Mouse (Mus musculus) lung, embryonic 16.5 days (tissue): ENCODE measurements around the gene Cuedc2. TPM values are rescaled to one million over a fixed set of nuclear protein-coding genes. Genes with fewer than 3 reads are reported as not detected.

ENCODE experiments used
- ATAC-seq: fragments of 200-750 bp; cut with Nextera tagmentation; 2 replicates; pipeline ENCODE4 v1.8.0; 2017; ENCODE audit warnings: low read depth, mild to moderate bottlenecking, moderate library complexity
- H3K27ac ChIP-seq: fragments of 300-500 bp; sonication (generic); 2 replicates; pipeline ENCODE4 v1.5.1; 2014; ENCODE audit warnings: mild to moderate bottlenecking, control low read depth, low read length
- H3K27me3 ChIP-seq: fragments of 300-500 bp; sonication (generic); 2 replicates; pipeline ENCODE4 v1.6.1; 2014; ENCODE audit warnings: low read depth, low read length, mixed read lengths; ENCODE audit not compliant: control insufficient read depth, insufficient read depth
- H3K36me3 ChIP-seq: fragments of 300-500 bp; sonication (generic); 2 replicates; pipeline ENCODE4 v1.6.1; 2014; ENCODE audit warnings: low read length; ENCODE audit not compliant: control insufficient read depth, insufficient read depth
- H3K4me1 ChIP-seq: fragments of 300-500 bp; sonication (generic); replicated peaks from 2 replicates; pipeline ENCODE4 v1.6.1; 2014; ENCODE audit warnings: low read length, mixed read lengths; ENCODE audit not compliant: control insufficient read depth, insufficient read depth
- H3K4me2 ChIP-seq: fragments of 300-500 bp; sonication (generic); 2 replicates; pipeline ENCODE4 v1.6.1; 2014; ENCODE audit warnings: low read depth, low read length, control low read depth
- H3K4me3 ChIP-seq: fragments of 300-500 bp; sonication (generic); 2 replicates; pipeline ENCODE4 v1.5.1; 2014; ENCODE audit warnings: mild to moderate bottlenecking, low read length, control low read depth
- H3K9ac ChIP-seq: fragments of 300-500 bp; sonication (generic); 2 replicates; pipeline ENCODE4 v1.6.1; 2014; ENCODE audit warnings: low read length, control low read depth
- H3K9me3 ChIP-seq: fragments of 300-500 bp; sonication (generic); 2 replicates; pipeline ENCODE4 v1.6.1; 2016; ENCODE audit warnings: low read length; ENCODE audit not compliant: control insufficient read depth
- WGBS: fragments of 180-500 bp; shearing (Covaris S2); extraction: QIAGEN DNeasy Blood & Tissue Kit; methylation state at CpG from one replicate; pipeline ENCODE4 v1.1.7; 2014; 5-methylcytosine and 5-hydroxymethylcytosine counted together
- polyA plus RNA-seq: library from polyadenylated mRNA; unstranded; fragments of >200 nt; fragmentation: Nextera tagmentation; extraction: Ambion mirVana; gene quantifications from 2 replicates; pipeline ENCODE4 v1.2.1, GENCODE M21; 2015

Cuedc2 gene
- polyA plus RNA-seq, 1 experiment from 2014 or later, result 144 TPM

DNA sequence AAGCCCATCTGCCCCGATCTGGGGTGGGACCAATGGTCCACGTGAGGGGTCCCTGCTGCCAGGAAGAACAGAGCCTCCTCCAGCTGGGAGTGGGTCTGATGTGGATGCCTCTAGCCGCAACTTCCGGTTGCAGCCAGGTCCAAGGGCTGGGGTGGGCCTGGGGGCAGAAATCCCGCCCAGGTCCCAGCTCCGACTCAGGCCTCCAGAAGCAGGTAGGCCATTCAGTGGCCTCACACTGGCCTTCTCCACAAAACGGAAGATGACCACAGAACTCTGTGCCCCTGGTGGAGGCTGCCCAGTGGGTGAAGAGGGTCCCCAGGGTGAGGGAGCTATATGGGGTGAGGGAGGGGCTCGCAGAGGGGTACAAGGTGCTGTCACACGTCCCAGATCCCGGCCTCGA, 14.1 kb downstream of the Cuedc2 start:
- Histone ChIP-seq H3K4me1 (peaks cover 16% of the 10 kb centered on the region), H3K27me3 (peaks cover 67% of the 10 kb centered on the region), H3K9ac (no peak overlapping the region), H3K9me3 (no peaks in the 10 kb centered on the region), H3K4me2 (no peak overlapping the region), H3K27ac (no peak overlapping the region), H3K36me3 (no peaks in the 10 kb centered on the region), H3K4me3 (no peak overlapping the region)
- WGBS, result 44% methylated on average over 11 of the region's 11 CpGs
- no peak for ATAC-seq

DNA sequence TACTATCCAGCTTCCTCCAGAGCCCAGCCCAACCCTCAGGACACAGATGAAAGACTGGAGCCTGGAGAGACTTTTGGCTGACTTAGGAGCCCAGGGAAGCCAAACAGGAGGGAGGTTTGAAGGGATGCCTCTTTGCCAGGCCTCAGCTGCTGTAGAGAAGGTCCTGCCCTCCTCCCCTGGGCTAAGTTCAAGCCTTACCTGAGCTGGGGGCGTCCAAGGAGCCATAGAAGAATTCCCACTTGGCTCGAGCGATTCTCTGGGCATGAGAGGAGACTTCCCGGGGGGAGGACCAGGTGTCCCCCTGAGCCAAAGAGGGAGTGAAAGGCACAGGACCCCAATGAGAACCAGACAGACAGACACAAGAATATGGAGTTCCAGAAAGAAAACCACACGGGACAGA, 14.8 kb downstream of the Cuedc2 start:
- Histone ChIP-seq H3K9me3 (no peaks in the 10 kb centered on the region), H3K36me3 (no peaks in the 10 kb centered on the region), H3K27ac (no peak overlapping the region), H3K9ac (no peak overlapping the region), H3K4me2 (no peak overlapping the region), H3K4me3 (no peak overlapping the region), H3K4me1 (peaks cover 15% of the 10 kb centered on the region), H3K27me3 (peaks cover 73% of the 10 kb centered on the region)
- ATAC-seq, result no peak
- 67% methylated on average over 5 of the region's 5 CpGs for WGBS

DNA sequence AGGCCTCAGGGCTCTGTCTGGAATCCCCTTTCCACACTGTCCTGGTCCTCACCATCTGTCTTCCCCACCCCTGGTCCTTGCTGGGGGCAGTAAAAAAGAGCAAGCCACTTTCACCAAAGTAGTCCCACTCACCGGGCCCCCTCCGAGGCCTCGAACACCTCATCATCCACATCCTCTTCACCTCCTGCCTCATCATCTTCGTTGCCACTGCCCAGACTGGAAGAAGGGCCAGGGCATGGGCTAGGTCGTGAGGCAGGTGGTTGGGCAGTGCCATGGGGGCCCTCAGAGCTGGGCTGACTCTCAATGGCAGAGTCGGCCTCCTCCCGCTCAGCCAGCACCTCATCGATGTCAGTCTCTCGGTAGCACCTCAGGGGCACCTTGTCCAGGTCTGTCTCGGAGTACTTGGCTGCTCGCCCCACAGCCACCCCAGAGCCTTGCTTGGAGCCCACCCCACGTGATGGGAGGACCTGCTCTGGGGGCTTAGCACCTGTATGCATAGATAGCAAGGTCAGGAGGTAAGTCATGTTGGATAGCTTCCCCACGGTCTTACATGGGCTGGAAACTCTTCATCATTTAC, 15.4 kb downstream of the Cuedc2 start:
- Histone ChIP-seq H3K4me1 (peaks cover 18% of the 10 kb centered on the region), H3K27ac (no peak overlapping the region), H3K4me2 (no peak overlapping the region), H3K4me3 (no peak overlapping the region), H3K9me3 (no peaks in the 10 kb centered on the region), H3K36me3 (no peaks in the 10 kb centered on the region), H3K27me3 (peaks cover 80% of the 10 kb centered on the region), H3K9ac (no peak overlapping the region)
- 62% methylated on average over 13 of the region's 13 CpGs for WGBS
- no peak for ATAC-seq

DNA sequence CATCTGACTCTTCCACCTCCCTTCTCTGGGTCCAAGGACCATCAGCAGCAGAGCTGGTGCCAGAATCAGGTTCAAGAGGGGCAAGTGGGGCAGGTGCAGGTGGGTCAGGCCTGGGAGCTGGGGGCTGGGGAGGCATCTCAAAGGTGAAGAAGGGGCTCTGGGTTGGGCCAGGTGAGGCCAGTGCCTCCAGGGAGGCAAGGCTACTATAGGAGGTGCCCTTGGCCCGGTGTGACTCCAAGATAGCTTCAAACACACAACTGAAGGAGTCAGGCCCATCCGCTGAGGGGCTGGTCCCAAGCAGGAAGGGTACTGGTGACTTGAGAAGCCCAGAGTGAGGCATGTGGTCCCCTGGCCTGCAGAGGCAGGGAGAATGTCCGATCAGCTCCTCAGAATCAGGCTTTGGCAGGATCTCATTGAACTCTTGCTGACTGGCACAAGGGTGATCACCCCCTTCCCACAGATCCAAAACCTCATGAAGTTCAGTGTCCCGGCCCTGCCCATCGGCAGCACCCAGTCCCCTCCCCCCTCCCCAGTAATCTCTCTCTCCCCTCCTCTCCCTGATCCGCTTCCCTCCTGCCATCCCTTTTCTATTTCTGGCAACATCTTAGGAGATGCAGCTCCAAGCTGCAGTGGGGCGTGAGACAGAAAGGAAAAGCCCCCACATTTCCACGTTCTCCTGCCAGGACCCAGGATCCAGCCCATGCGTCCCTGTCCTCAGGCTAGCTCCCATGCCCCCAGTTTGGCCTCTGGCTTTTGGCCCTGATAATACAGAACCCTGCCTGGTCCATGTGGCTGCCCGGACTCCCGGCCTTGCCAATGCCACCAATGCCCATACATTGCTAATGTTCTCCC, 16.1 kb downstream of the Cuedc2 start:
- Histone ChIP-seq H3K27ac (no peak overlapping the region), H3K27me3 (peaks cover 86% of the 10 kb centered on the region), H3K9ac (no peak overlapping the region), H3K4me1 (peaks cover 18% of the 10 kb centered on the region), H3K9me3 (no peaks in the 10 kb centered on the region), H3K36me3 (no peaks in the 10 kb centered on the region), H3K4me2 (no peak overlapping the region), H3K4me3 (no peak overlapping the region)
- ATAC-seq, result no peak
- WGBS, result 48% methylated on average over 11 of the region's 11 CpGs

DNA sequence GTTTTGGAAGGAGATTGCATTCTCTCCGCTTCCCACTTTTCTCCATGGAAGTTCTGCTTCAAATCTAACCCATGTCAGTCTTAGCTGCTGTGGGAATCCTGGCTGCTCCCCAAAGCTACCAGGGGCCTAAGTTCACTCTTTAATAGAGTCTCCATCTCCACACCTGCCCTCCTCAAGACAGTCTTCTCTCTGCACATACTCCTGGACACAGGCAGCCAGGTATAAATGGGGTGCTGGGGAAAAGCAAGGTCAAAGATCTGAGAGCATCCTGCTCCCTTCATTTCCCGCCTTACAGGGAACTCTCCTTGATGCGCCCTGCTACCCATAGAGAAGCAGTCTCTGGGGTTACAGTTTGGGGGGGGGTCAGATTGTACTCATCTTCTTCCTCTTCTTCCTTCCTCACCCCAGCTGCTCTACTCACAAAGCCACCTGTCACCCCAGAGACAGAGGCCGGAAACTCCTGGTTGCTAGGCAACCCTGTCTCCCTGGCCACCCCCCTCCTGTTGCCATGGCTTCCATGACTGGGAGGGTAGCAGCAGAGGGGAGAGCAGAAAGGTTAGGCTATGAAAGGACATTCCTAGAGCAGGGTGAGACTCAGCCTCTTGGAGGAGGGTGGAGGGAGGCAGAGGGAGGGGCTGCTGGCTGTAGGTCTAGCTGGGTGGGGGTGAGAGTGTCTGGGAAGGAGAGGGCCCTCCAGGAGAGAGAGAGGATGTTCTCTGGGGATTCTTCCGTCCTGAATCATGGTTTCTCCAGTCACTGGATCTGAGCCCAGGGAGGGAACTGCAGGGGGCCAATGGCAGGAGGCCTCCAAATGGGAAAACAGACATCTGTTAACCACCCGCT, 17.2 kb downstream of the Cuedc2 start:
- Histone ChIP-seq H3K27ac (no peak overlapping the region), H3K9ac (no peak overlapping the region), H3K4me1 (peaks cover 14% of the 10 kb centered on the region), H3K36me3 (no peaks in the 10 kb centered on the region), H3K4me3 (no peak overlapping the region), H3K9me3 (no peaks in the 10 kb centered on the region), H3K4me2 (no peak overlapping the region), H3K27me3 (peaks cover 87% of the 10 kb centered on the region)
- ATAC-seq, result no peak
- 27% methylated on average over 6 of the region's 6 CpGs for WGBS

DNA sequence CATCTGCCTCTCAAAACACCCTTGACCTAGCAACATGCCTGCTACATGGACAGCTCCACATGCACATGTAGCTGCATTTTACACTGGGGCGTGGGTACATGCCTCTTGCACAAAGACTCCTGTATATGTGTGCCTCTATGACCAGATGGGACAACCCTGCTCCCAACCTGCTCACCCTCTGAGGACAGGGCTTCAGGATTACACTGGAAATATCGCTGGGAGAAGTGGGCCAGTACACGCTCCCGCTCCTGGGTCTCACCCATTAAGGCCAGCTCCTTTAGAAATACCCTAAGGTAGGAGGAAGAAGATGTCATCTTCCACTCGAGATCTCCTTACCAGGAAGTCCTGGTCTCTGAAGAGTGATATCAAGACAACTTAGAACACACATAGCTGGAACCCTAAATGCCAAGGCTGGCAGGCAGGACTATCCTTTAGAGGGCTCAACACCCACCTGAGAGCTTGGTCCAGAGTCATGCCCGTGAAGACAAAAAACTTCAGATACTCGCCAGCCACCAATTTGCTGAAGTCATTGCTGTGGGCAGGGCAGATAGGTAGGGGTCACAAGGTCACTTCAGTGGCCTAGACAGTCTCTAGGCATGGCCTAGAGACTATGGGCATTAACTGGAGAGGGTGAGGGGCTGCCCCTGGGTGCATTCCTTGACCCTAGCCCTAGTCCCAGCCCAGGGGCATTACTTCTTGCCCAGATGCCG, 18.3 kb downstream of the Cuedc2 start:
- H3K4me2 ChIP-seq, result no peak overlapping the region
- H3K4me1 ChIP-seq, result peaks cover 14% of the 10 kb centered on the region

DNA sequence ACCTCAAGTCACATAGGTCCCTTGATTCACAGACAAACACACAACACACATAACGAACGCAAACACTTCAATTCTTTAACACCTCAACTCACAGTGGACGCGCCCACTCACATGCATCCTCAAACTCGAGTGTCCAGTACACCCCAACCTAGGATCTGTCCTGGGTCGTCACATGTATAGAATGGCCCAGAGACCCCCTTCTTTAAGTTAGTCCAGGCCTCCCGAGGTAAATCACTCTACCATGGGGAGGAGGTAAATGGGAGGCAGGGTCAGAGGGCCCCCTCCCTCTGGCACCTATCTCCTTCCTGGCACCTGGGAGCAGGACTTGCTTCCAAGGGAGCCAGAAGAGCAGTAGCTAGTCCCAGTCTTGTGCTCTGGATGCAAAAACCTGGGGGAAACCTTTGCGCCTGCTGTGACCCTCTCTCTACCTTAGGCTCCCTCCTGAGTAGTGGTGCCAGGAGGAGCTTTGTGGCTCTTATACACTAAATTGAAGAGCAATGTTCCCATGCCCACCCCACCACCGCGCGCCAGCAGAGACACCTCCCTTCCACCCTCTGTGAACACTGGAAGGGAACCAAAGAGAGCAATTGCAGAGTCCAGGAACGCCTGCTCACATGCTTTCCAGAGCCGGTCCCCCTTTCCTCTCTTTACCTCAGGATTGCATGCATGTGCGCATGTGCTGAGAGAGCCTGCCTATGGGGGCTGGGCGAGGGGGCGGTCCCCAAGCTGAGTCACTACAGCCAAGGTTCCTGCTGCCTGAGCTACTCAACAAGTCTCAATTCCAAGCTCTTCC, 19.7 kb downstream of the Cuedc2 start:
- Histone ChIP-seq H3K36me3 (no peaks in the 10 kb centered on the region), H3K4me2 (peak overlapping the region; percentile 25), H3K9ac (no peak overlapping the region), H3K27me3 (peaks cover 89% of the 10 kb centered on the region), H3K9me3 (no peaks in the 10 kb centered on the region), H3K27ac (no peak overlapping the region), H3K4me3 (no peak overlapping the region), H3K4me1 (peaks cover 14% of the 10 kb centered on the region)
- peak; percentile 34; the same call in 1 of the 2 replicates for ATAC-seq
- 10% methylated on average over 16 of the region's 16 CpGs for WGBS

More for the DNA sequence above, 18.3 kb downstream of the Cuedc2 start:
- no peaks in the 10 kb centered on the region for H3K9me3 ChIP-seq
- no peaks in the 10 kb centered on the region for H3K36me3 ChIP-seq
- no peak overlapping the region for H3K9ac ChIP-seq
- no peak overlapping the region for H3K4me3 ChIP-seq
- peaks cover 88% of the 10 kb centered on the region for H3K27me3 ChIP-seq
- no peak for ATAC-seq
- 71% methylated on average over 8 of the region's 8 CpGs for WGBS
- no peak overlapping the region for H3K27ac ChIP-seq

DNA sequence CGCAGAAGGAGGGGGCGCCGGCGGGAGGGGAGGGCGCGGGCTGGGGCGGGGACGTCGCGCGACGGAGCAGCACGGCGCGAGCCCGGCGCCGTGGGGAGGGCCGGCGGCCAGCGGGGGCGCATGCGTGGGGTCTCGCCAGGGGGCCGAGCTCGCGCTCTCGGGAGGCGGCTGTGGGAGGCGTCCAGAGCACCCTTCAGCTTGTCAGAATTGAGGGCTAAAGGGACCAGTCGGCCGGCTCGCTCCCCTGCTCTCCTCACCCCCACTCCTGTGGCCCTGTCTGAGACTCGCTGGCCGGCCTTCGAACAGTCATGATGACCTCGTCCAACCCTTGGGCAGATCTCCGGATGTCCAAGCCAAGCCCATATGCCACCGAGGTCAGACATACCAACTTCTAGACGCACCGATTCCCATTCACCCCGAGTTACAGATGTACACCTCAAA, 20.5 kb downstream of the Cuedc2 start:
- 2% methylated on average over 37 of the region's 42 CpGs for WGBS
- H3K27me3 ChIP-seq, result peaks cover 81% of the 10 kb centered on the region

More for the DNA sequence above, 20.5 kb downstream of the Cuedc2 start:
- H3K36me3 ChIP-seq, result no peaks in the 10 kb centered on the region
- peak; percentile 12; the same call in 1 of the 2 replicates for ATAC-seq
- H3K4me1 ChIP-seq, result peaks cover 14% of the 10 kb centered on the region
- peak overlapping the region; percentile 54 for H3K4me3 ChIP-seq
- peak overlapping the region; percentile 50; the same call in 1 of the 2 replicates for H3K9ac ChIP-seq
- peak overlapping the region; percentile 79 for H3K4me2 ChIP-seq
- no peak overlapping the region for H3K27ac ChIP-seq
- H3K9me3 ChIP-seq, result no peaks in the 10 kb centered on the region
